Mouse (Mus musculus) embryonic fibroblast, embryonic 13.5 days (primary cell): ENCODE data around the gene Slit1.

Experiments
- CTCF ChIP-seq: IDR thresholded peaks from 2 replicates; pipeline ENCODE4 v1.5.1; 2011; ENCODE audit warnings: mild to moderate bottlenecking, control low read depth, low read length, moderate library complexity, borderline replicate concordance; ENCODE audit not compliant: insufficient read depth
- POLR2A ChIP-seq: IDR thresholded peaks from 2 replicates; pipeline ENCODE4 v1.6.1; 2011; ENCODE audit warnings: low read depth, mild to moderate bottlenecking, control low read depth, low read length, moderate library complexity

DNA sequence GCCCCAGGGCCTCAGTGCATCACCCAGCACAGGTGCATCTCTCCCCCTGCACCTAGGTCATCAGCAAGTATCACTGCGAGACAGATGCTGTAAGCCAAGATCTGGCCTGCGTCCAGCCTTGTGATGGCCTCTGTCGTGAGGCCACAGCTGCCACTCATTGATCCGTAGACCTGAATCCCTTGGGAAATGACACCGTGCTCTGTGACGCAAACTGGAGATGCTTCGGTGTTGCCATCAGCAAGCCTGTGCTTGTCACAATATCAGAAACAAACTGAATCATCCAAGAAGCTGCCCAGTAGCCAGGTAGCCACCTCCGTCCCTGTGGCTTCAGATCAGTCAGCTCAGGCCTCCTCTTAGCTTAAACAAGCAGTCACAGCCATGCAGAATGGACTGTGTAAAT is 153.8 kb downstream of the Slit1 start:
- TF ChIP-seq POLR2A (no peak), CTCF (no peak)
